In the genomic region with DNA sequence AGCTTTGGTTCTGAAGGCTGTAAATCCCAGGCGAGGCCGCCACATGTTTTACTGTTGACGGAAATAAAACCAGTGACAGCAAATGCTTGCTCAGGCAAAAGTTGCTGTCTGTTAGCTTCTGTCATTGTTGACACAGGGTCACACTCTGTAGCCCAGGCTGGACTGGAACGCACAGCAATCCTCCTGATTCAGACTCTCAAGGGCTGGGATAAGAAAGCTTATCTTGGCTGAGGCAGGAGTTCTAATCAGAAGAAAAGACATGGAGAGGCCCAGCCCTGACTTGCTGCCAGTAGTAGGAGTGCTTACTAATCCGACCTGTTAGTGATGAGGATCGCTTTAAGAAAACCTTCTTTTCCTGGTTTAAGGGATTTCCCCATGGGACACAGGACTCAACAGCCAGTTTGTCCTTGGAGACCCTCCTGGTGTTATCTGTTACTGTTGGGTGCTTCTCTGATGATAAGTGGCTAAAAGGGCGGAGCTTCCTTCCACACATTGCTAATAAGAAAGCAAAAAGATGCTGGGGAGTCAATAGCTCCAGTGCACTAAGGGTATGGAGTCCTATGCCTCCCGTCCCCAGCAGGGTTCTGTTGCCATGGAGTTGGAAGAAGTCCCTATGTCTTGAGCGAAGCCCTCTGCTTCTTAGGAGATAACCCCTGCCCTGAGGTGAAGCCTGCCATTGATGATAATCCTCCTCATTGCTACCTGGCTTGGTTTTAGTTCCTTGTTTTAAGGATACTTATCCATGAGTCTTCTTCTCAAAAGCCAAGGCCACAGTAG, we compare ENCODE assay signal across 23 mouse cellular contexts. TPM values are rescaled to one million over a fixed set of nuclear protein-coding genes. Genes with fewer than 3 reads are reported as not detected.
DNase-seq lines count a peak whose midpoint lies in the region; ATAC-seq and TF ChIP-seq lines count a peak whose summit lies in the region.
"Had no signal": no experiment of that assay in that cellular context is flagged by ENCODE, and none has a peak within 500 bp of the region (broad histone marks: within the 10 kb centered on the region; RNA-seq: fewer than 3 reads in every experiment).

No protein-coding gene starts in this region.

- H3K36me3 ChIP-seq in MEL (ENCODE audit: control insufficient read depth in 1 of 2, insufficient read depth in 2 of 2, low read length in 2 of 2): peaks cover 0 to 16% of the 10 kb centered on the region in 2 experiments; a peak in 2 of 4 replicates
- no peaks in the 10 kb centered on the region for H3K36me3 ChIP-seq in liver, embryonic 11.5 days (ENCODE audit: control insufficient read depth, insufficient read depth, low read length)
- H3K36me3 ChIP-seq: embryonic facial prominence, embryonic 13.5 days; forebrain, embryonic 10.5 days; hindbrain, embryonic 12.5 days; midbrain, embryonic 13.5 days; neural tube, embryonic 15.5 days had no signal

- TF ChIP-seq CTCF in MEL (IDR thresholded peaks at IDR 0.05 in 2 of 3, conservative IDR thresholded peaks at IDR 0.05 in 1 of 3; ENCODE audit: control insufficient read depth in 1 of 3, insufficient read depth in 1 of 3, low read depth in 2 of 3, low read length in 3 of 3, poor library complexity in 1 of 3, severe bottlenecking in 1 of 3): no peak

- no peak overlapping the region for H3K27ac ChIP-seq in MEL (ENCODE audit: control insufficient read depth, low read depth, low read length)
- H3K27ac ChIP-seq in liver, embryonic 11.5 days (ENCODE audit: low read depth, low read length): peak overlapping the region; percentile 80
- H3K27ac ChIP-seq: embryonic facial prominence, embryonic 13.5 days; forebrain, embryonic 10.5 days; hindbrain, embryonic 12.5 days; macrophage; midbrain, embryonic 13.5 days; neural tube, embryonic 15.5 days had no signal

- WGBS in liver, embryonic 11.5 days: 54% methylated on average over 9 of the region's 9 CpGs

- no peaks in the 10 kb centered on the region for H3K79me2 ChIP-seq in MEL (ENCODE audit: control insufficient read depth, insufficient read depth, low read length, poor library complexity)

- no peaks in the 10 kb centered on the region for H3K27me3 ChIP-seq in MEL (ENCODE audit: control insufficient read depth in 1 of 2, insufficient read depth in 2 of 2, low read length in 2 of 2)
- H3K27me3 ChIP-seq in liver, embryonic 11.5 days (replicated peaks; ENCODE audit: control insufficient read depth, insufficient read depth, low read length): no peaks in the 10 kb centered on the region
- H3K27me3 ChIP-seq: hindbrain, embryonic 12.5 days; midbrain, embryonic 13.5 days; neural tube, embryonic 15.5 days had no signal

- peak; percentile 61 to 68 for TF ChIP-seq EP300 in MEL (IDR thresholded peaks at IDR 0.05; ENCODE audit: low read depth in 1 of 2, low read length in 2 of 2)

- no peak overlapping the region for H3K4me3 ChIP-seq in MEL (ENCODE audit: control insufficient read depth in 1 of 2, insufficient read depth in 1 of 2, low read depth in 2 of 2, low read length in 2 of 2)
- no peak overlapping the region for H3K4me3 ChIP-seq in liver, embryonic 11.5 days (ENCODE audit: low read depth, low read length)
- H3K4me3 ChIP-seq: embryonic facial prominence, embryonic 13.5 days; forebrain, embryonic 10.5 days; hindbrain, embryonic 12.5 days; midbrain, embryonic 13.5 days; myocyte; neural tube, embryonic 15.5 days had no signal

- peak; percentile 61 for DNase-seq in MEL (ENCODE audit: low read depth, low spot score)
- peak; percentile 17 for DNase-seq in c-Kit-negative CD71-positive TER-119-positive erythroid progenitor cells, embryonic 14.5 days (ENCODE audit: low read depth, low spot score)
- no peak for DNase-seq in liver, embryonic 11.5 days (ENCODE audit: low spot score)
- no peak for DNase-seq in right cerebral cortex, postnatal 14 days
- DNase-seq in kidney, adult 18-20 months: no peak
- no peak for DNase-seq in cerebellum, postnatal 14 days
- DNase-seq: adrenal gland, adult 2 months; cerebellum, adult 18-20 months; gastrocnemius, postnatal 14 days; kidney, postnatal 25 days; retina, postnatal 1 day; thymus, postnatal 14 days had no signal

- H3K4me1 ChIP-seq in MEL (ENCODE audit: control insufficient read depth in 1 of 2, insufficient read depth in 2 of 2, low read length in 2 of 2): peaks cover 3 to 16% of the 10 kb centered on the region in 2 experiments
- H3K4me1 ChIP-seq in liver, embryonic 11.5 days (replicated peaks; ENCODE audit: control insufficient read depth, insufficient read depth, low read length): peaks cover 18% of the 10 kb centered on the region
- H3K4me1 ChIP-seq: embryonic facial prominence, embryonic 13.5 days; forebrain, embryonic 10.5 days; hindbrain, embryonic 12.5 days; midbrain, embryonic 13.5 days; neural tube, embryonic 15.5 days had no signal

- TF ChIP-seq RAD21 in MEL (IDR thresholded peaks at IDR 0.05; ENCODE audit: low read depth, low read length): no peak

- no peak overlapping the region for H3K9ac ChIP-seq in MEL (ENCODE audit: control insufficient read depth, low read depth, low read length, poor library complexity, severe bottlenecking)
- H3K9ac ChIP-seq in liver, embryonic 11.5 days (ENCODE audit: low read depth, low read length): no peak overlapping the region
- H3K9ac ChIP-seq: embryonic facial prominence, embryonic 13.5 days; hindbrain, embryonic 12.5 days; midbrain, embryonic 13.5 days; neural tube, embryonic 15.5 days had no signal

- no peaks in the 10 kb centered on the region for H3K9me3 ChIP-seq in MEL (replicated peaks; ENCODE audit: insufficient read depth, low read length)
- peaks cover 4% of the 10 kb centered on the region; the same call in 1 of the 2 replicates for H3K9me3 ChIP-seq in liver, embryonic 11.5 days (ENCODE audit: control insufficient read depth, low read length)
- H3K9me3 ChIP-seq: hindbrain, embryonic 12.5 days had no signal

- H3K4me2 ChIP-seq in liver, embryonic 11.5 days: peak overlapping the region; percentile 40
- H3K4me2 ChIP-seq: embryonic facial prominence, embryonic 13.5 days; hindbrain, embryonic 12.5 days; midbrain, embryonic 13.5 days; neural tube, embryonic 15.5 days had no signal

- peak; percentile 94 for ATAC-seq in liver, embryonic 11.5 days (replicated peaks; ENCODE audit: low FRiP score)
- peak; percentile 78 for ATAC-seq in megakaryocyte-erythroid progenitor cell, adult 5-6 weeks (replicated peaks; ENCODE audit: low FRiP score, low TSS enrichment, poor library complexity, severe bottlenecking)
- ATAC-seq: inflammation-experienced regulatory T-cells, adult 6 months; midbrain, embryonic 13.5 days had no signal

- no peak for TF ChIP-seq POLR2A in MEL (IDR thresholded peaks at IDR 0.05; ENCODE audit: control insufficient read depth in 1 of 2, insufficient read depth in 1 of 2, low read depth in 1 of 2, low read length in 2 of 2, poor library complexity in 1 of 2)

TF ChIP-seq in MEL, 35 proteins besides CTCF, POLR2A, EP300 and RAD21:
- TF ChIP-seq SIN3A (IDR thresholded peaks at IDR 0.05; ENCODE audit: low read length): peak; percentile 33; the same call in 1 of the 2 replicates
- peak; percentile 36; the same call in 1 of the 2 replicates for TF ChIP-seq RCOR1 (IDR thresholded peaks at IDR 0.05; ENCODE audit: low read depth, low read length)
- TF ChIP-seq ETS1 (IDR thresholded peaks at IDR 0.05; ENCODE audit: low read depth, low read length): 0 out of 2 replicates have a peak, but pooled peaks have one; percentile 45
- TF ChIP-seq GATA1 (IDR thresholded peaks at IDR 0.05; ENCODE audit: low read depth, low read length): peak; percentile 72
- no peak for TF ChIP-seq ZKSCAN1 (IDR thresholded peaks at IDR 0.05; ENCODE audit: low read depth, low read length)
- peak; percentile 77 for TF ChIP-seq TCF12 (IDR thresholded peaks at IDR 0.05; ENCODE audit: low read depth, low read length)
- TF ChIP-seq UBTF (IDR thresholded peaks at IDR 0.05; ENCODE audit: borderline replicate concordance, insufficient read depth, low read depth, low read length): no peak
TF ChIP-seq in MEL: peak in this region for 5.

RNA-seq across cellular contexts. Expression of gene Drc1, which starts 6.1 kb away (rescaled TPM):
- not detected in 2 replicates for total RNA-seq in MEL (2012; rRNA removed)
- polyA plus RNA-seq in MEL (2012; ENCODE audit: insufficient read depth in 1 of 2, insufficient read length in 2 of 2, low read depth in 1 of 2, low replicate concordance in 2 of 2, missing spikeins in 1 of 2): not detected
- 1.6 and 1.7 TPM in 2 replicates for polyA plus RNA-seq in liver, embryonic 11.5 days (2014; fragmentation: Nextera tagmentation; extraction: Ambion mirVana)
- 0.79 TPM in 1 of 2 replicates, not detected in the other for total RNA-seq in megakaryocyte-erythroid progenitor cell, adult 5-6 weeks (2014; fragmentation: Nextera tagmentation)
- 0.28 TPM in 1 of 2 replicates, not detected in the other for total RNA-seq in megakaryocyte-erythroid progenitor cell, adult 5-6 weeks (2017)
- total RNA-seq: common myeloid progenitor, adult 5-6 weeks; heart, adult 8-10 months had no signal
- polyA plus RNA-seq: adrenal gland, adult 2 months; macrophage had no signal

RNA-seq across cellular contexts. Expression of gene Selenoi, which starts 54.9 kb away (rescaled TPM):
- total RNA-seq in MEL (2012; rRNA removed): 76.3 and 88.0 TPM in 2 replicates
- 100 to 1,000 TPM in 1 of 2 experiments, 10 to 100 TPM in 1; 43.4 to 101 TPM for polyA plus RNA-seq in MEL (2012; ENCODE audit: insufficient read depth in 1 of 2, insufficient read length in 2 of 2, low read depth in 1 of 2, low replicate concordance in 2 of 2, missing spikeins in 1 of 2)
- 28.2 and 31.3 TPM in 2 replicates for polyA plus RNA-seq in liver, embryonic 11.5 days (2014; fragmentation: Nextera tagmentation; extraction: Ambion mirVana)
- 34.1 and 40.5 TPM in 2 replicates for total RNA-seq in megakaryocyte-erythroid progenitor cell, adult 5-6 weeks (2014; fragmentation: Nextera tagmentation)
- 90.2 and 120 TPM in 2 replicates for total RNA-seq in megakaryocyte-erythroid progenitor cell, adult 5-6 weeks (2017)

Comparison
In these comparisons a context has a peak if more than half of its experiments do, and no peak if none do; other contexts are left out.
1. DNase-seq: peak in MEL (single experiment) and c-Kit-negative CD71-positive TER-119-positive erythroid progenitor cells, embryonic 14.5 days (single experiment); none in liver, embryonic 11.5 days (single experiment), right cerebral cortex, postnatal 14 days (single experiment), kidney, adult 18-20 months (single experiment) and cerebellum, postnatal 14 days (0 of 2).